Mouse (Mus musculus) cortical plate, adult 2 months (tissue): Measurements from ENCODE around the gene Dync2h1. TPM values are rescaled to one million over a fixed set of nuclear protein-coding genes. Genes with fewer than 3 reads are reported as not detected.
"Not testable (repeated sequence)": the region's sequence is repeated elsewhere in the genome, so short reads cannot be mapped to it uniquely, and the experiment has no call there.

Experiments
- H3K27ac ChIP-seq: fragments of 200-500 bp; 2 replicates; pipeline ENCODE4 v1.5.1; 2012; ENCODE audit warnings: low read length, control low read depth, inconsistent platforms; ENCODE audit not compliant: insufficient read depth
- H3K4me1 ChIP-seq: fragments of 200-500 bp; 2 replicates; pipeline ENCODE4 v1.6.1; 2011; ENCODE audit warnings: low read length; ENCODE audit not compliant: control insufficient read depth, insufficient read depth
- H3K4me3 ChIP-seq: fragments of 200-500 bp; 2 replicates; pipeline ENCODE4 v1.5.1; 2011; ENCODE audit warnings: mild to moderate bottlenecking, low read length, control low read depth; ENCODE audit not compliant: insufficient read depth
- CTCF ChIP-seq: fragments of 200-500 bp; IDR thresholded peaks from 2 replicates; pipeline ENCODE4 v1.5.1; 2011; ENCODE audit warnings: mild to moderate bottlenecking, control low read depth, low read length; ENCODE audit not compliant: insufficient read depth; ENCODE audit errors: extremely low read depth
- POLR2A ChIP-seq: fragments of 200-500 bp; IDR thresholded peaks from 2 replicates; pipeline ENCODE4 v1.6.1; 2011; ENCODE audit warnings: mild to moderate bottlenecking, low read length, control low read depth; ENCODE audit not compliant: insufficient read depth; ENCODE audit errors: extremely low read depth
- polyA plus RNA-seq: library from polyadenylated mRNA; depleted of rRNA; stranded (reverse); fragments of >200 nt; gene quantifications from 2 replicates; pipeline ENCODE4 v1.2.3, GENCODE M21; 2012; rRNA removed

Dync2h1 gene
- polyA plus RNA-seq: 6.8 and 7.4 TPM in 2 replicates

DNA sequence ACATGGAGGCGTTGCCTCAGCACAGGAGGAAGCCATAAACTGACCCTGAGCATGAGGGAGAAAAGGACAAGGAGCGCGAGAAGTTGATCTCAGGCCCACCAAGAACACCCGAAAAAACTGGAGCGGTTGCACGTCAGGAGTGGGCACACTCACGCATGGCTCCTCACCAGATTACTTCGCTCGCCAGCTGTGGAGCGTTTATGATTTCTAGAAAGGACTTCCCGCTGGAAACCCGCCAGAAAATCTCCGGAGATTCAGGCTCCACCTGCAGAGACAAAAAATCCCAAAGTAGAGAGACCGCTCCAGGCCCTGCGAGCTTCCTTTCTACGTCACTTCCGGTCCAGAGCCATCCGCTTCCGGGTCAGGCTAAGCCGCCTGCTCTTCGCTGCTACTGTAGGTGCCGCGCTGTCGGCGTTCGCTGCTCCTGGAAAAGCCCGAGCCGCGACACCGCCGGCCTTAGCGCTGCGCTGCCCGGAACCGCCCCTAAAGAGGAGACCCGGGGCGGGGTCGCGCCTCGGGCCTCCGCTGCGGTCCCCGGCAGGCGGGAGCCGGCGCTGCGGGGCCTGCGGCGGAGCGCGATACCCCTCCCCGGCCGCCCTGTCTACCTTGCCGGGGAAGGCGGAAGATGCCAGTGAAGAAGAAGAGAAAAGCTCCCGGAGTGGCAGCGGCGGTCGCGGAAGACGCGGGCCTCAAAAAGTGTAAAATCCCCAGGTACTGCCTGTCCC lies at the start of gene Dync2h1, which contains the start of gene Dcun1d5:
Dync2h1 (minus strand) TSS at position 275 of the 725 bp plus-strand sequence.
Dcun1d5 (plus strand) TSS at position 349 of the 725 bp plus-strand sequence.
- peak; percentile 79 for TF ChIP-seq POLR2A
- no peak for TF ChIP-seq CTCF

GRCm38 (mm10) chr9:7221460-7221859 lies 37.2 kb upstream of the Dync2h1 start:
- H3K27ac ChIP-seq: no peak overlapping the region
- H3K4me3 ChIP-seq: no peak overlapping the region
- TF ChIP-seq CTCF (no peak), POLR2A (no peak)
- H3K4me1 ChIP-seq: no peaks in the 10 kb centered on the region

More for the DNA sequence above, at the start of gene Dync2h1, which contains the start of gene Dcun1d5:
- Histone ChIP-seq H3K27ac (peak within 1 kb of the TSS; percentile 34; the same call in 1 of the 2 replicates), H3K4me3 (peak within 1 kb of the TSS; percentile 76), H3K4me1 (no peaks in the 10 kb centered on the region)

GRCm38 (mm10) chr9:7221024-7221423 lies 36.8 kb upstream of the Dync2h1 start:
- Histone ChIP-seq H3K27ac (no peak overlapping the region), H3K4me3 (no peak overlapping the region), H3K4me1 (no peaks in the 10 kb centered on the region)
- TF ChIP-seq CTCF: no peak
- no peak for TF ChIP-seq POLR2A

- H3K27ac ChIP-seq: no peak overlapping the region
- no peak overlapping the region for H3K4me3 ChIP-seq
- TF ChIP-seq POLR2A (no peak), CTCF (no peak)
- H3K4me1 ChIP-seq: no peaks in the 10 kb centered on the region
These were observed 32.0 kb upstream of the Dync2h1 start for GRCm38 (mm10) chr9:7216240-7216639.

DNA sequence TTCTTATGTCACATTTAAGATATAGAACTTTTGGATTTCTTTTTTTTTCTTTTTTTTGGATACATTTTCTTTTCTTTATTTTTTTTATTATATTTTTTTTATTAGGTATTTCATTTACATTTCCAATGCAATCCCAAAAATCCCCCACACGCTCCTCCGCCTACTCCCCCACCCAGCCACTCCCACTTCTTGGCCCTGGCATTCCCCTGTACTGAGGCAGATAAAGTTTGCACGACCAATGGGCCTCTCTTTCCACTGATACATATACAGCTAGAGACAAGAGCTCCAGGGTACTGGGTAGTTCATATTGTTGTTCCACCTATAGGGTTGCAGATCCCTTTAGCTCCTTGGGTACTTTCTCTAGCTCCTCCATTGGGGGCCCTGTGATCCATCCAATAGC lies 6.4 kb upstream of the Dync2h1 start:
- H3K27ac ChIP-seq, H3K4me1 ChIP-seq, H3K4me3 ChIP-seq: not testable (repeated sequence)

GRCm38 (mm10) chr9:7184897-7185291 lies 648 bp upstream of the Dync2h1 start:
- Histone ChIP-seq H3K4me1 (no peaks in the 10 kb centered on the region), H3K27ac (no peak overlapping the region), H3K4me3 (peak overlapping the region; percentile 76)
- TF ChIP-seq POLR2A: no peak
- no peak for TF ChIP-seq CTCF

DNA sequence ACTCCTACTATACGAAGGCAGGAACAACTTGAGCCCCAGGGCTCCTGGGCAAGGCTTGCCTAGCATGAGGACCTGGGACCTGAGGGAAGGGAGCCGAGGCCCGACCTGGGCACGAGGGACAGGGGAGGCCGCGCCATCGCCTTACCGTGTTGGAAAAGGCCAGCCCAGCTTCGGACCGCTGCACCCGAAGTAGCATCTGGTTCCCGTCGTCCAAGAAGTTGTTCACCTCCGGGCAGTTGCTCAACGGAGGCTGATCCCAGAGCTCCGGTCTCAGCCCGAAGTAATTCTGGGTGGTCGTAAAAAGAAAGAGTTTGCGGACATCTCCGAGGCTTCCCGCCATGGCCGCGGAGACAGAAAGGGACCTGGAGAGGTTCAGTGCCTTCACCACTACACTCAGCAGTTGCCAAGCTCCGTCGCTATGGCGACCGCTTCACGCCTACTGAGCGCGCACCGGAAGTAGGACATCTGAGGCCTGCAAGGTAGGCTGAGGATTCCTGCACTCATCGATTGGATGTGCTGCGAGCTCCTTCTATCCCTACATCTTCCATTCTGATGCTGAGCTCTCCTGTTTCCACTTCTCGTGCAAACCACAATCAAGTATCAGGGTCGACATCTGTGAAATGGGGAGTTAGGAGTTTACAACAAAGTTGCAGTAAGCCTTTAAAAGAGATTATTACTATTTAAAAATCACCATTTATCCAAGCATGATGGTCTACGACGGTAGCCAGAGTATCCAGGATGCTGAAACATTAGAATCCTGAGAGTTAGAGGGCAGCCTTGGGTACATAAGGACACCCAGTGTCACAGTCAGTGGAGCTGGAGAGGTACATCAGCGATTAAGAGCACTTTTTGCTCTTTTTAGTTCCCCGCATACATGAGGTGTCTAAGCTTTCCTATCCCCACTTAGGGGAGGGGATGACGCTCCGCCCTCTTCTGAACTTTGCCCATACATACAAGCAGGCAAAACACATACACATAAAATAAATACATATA lies 7.3 kb downstream of the Dync2h1 start:
- Histone ChIP-seq H3K4me1 (no peaks in the 10 kb centered on the region), H3K27ac (no peak overlapping the region), H3K4me3 (peak overlapping the region; percentile 64)
- TF ChIP-seq CTCF: no peak
- peak; percentile 67; the same call in 1 of the 2 replicates for TF ChIP-seq POLR2A

GRCm38 (mm10) chr9:7173756-7174155 lies 10.5 kb downstream of the Dync2h1 start:
- TF ChIP-seq POLR2A (no peak), CTCF (no peak)
- Histone ChIP-seq H3K4me3 (no peak overlapping the region), H3K4me1 (no peaks in the 10 kb centered on the region), H3K27ac (no peak overlapping the region)

GRCm38 (mm10) chr9:7167339-7167998 lies 16.8 kb downstream of the Dync2h1 start:
- no peaks in the 10 kb centered on the region for H3K4me1 ChIP-seq

DNA sequence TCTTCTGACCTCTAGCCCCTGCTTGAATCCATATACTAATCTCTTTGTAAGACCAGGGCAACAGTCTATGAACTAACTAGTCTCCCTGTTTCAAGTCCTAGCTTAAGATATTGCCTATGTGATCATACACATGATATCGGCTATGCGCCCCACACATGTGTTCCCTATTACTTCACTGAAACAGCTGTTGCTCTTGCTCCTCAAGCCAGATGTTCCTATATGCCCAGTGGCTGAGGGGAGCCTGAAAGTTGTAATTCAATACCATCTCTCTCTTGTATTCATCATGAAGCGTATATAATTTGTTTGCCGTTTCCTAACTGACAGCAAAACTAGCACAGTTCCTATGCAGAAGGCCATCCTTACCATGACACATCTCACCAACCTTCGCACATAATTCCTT lies 23.6 kb downstream of the Dync2h1 start:
- H3K4me3 ChIP-seq: no peak overlapping the region
- no peak for TF ChIP-seq CTCF
- H3K4me1 ChIP-seq: no peaks in the 10 kb centered on the region
- H3K27ac ChIP-seq: no peak overlapping the region

More at GRCm38 (mm10) chr9:7167339-7167998, 16.8 kb downstream of the Dync2h1 start:
- no peak for TF ChIP-seq POLR2A
- TF ChIP-seq CTCF: no peak
- Histone ChIP-seq H3K27ac (no peak overlapping the region), H3K4me3 (no peak overlapping the region)
